Mouse (Mus musculus): ENCODE results near the gene Stpg1. TPM values are rescaled to one million over a fixed set of nuclear protein-coding genes. Genes with fewer than 3 reads are reported as not detected.
A peak's percentile ranks its signal among the peaks of the same experiment; 100 is the strongest.

Stpg1 gene
- polyA plus RNA-seq, 1 experiment, result not detected

- H3ac ChIP-seq (ENCODE audit: control insufficient read depth, insufficient read length), result no peak overlapping the region
Observed at GRCm38 (mm10) chr4:135516351-135517316, 22.0 kb downstream of the Stpg1 start.

DNA sequence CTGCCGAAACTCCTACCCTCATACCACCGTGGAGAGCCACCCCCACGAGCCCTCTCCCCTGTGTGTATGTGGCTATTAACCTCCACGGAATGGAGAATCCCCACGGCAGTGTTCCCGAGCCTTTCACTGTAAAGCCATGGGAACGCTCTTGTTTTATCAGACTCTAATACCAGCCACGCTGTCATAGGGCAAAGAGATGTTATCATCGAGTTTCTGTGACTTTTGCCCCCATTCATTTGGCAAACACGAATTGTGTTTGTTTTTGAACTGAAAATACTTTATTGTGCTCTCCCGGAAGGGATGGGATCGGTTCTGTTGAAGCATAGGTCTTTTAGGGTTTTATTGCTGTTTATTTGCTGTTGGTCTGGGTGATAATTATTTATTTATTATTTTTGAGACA lies 23.5 kb downstream of the Stpg1 start:
- no peak overlapping the region for H3K4me2 ChIP-seq (ENCODE audit: low read depth)
- no peaks in the 10 kb centered on the region for H3K36me3 ChIP-seq (ENCODE audit: control insufficient read depth, insufficient read depth)
- H3K79me2 ChIP-seq (ENCODE audit: control insufficient read depth, insufficient read depth), result no peaks in the 10 kb centered on the region
- no peak for TF ChIP-seq E2F4 (IDR thresholded peaks at IDR 0.05; ENCODE audit: insufficient read depth)
- no peak overlapping the region for H3ac ChIP-seq (ENCODE audit: control insufficient read depth, insufficient read length)
- no peaks in the 10 kb centered on the region for H3K27me3 ChIP-seq (ENCODE audit: control insufficient read depth, insufficient read depth, insufficient read length)
- H3K4me3 ChIP-seq, result no peak overlapping the region

More at GRCm38 (mm10) chr4:135516351-135517316, 22.0 kb downstream of the Stpg1 start:
- H3K4me2 ChIP-seq (ENCODE audit: low read depth), result no peak overlapping the region
- H3K4me3 ChIP-seq, result no peak overlapping the region
- no peaks in the 10 kb centered on the region for H3K36me3 ChIP-seq (ENCODE audit: control insufficient read depth, insufficient read depth)
- no peaks in the 10 kb centered on the region for H3K27me3 ChIP-seq (ENCODE audit: control insufficient read depth, insufficient read depth, insufficient read length)
- no peaks in the 10 kb centered on the region for H3K79me2 ChIP-seq (ENCODE audit: control insufficient read depth, insufficient read depth)
- TF ChIP-seq POLR2AphosphoS2 (IDR thresholded peaks at IDR 0.05; ENCODE audit: insufficient read length, low read depth), result no peak
- no peak for TF ChIP-seq TCF3 (IDR thresholded peaks at IDR 0.05; ENCODE audit: insufficient read length, low read depth)
- TF ChIP-seq REST (IDR thresholded peaks at IDR 0.05; ENCODE audit: insufficient read depth, insufficient read length), result no peak
- no peak for TF ChIP-seq MAX (IDR thresholded peaks at IDR 0.05; ENCODE audit: low read depth)
- no peak for TF ChIP-seq USF1 (IDR thresholded peaks at IDR 0.05; ENCODE audit: low read depth)
- TF ChIP-seq MYOD1 (IDR thresholded peaks at IDR 0.05; ENCODE audit: control insufficient read depth in 1 of 3, insufficient read length in 2 of 3, low read depth in 2 of 3), result no peak
- no peak for TF ChIP-seq TCF12 (IDR thresholded peaks at IDR 0.05; ENCODE audit: insufficient read depth, poor library complexity, severe bottlenecking)
- TF ChIP-seq CEBPB (IDR thresholded peaks at IDR 0.05; ENCODE audit: insufficient read depth, poor library complexity, severe bottlenecking), result no peak
- no peak for TF ChIP-seq E2F4 (IDR thresholded peaks at IDR 0.05; ENCODE audit: insufficient read depth)
- TF ChIP-seq SRF (IDR thresholded peaks at IDR 0.05; ENCODE audit: control insufficient read depth, insufficient read length, low read depth), result no peak
- TF ChIP-seq POLR2A (IDR thresholded peaks at IDR 0.05; ENCODE audit: insufficient read length, low read depth), result no peak
- no peak for TF ChIP-seq MYOG (IDR thresholded peaks at IDR 0.05; ENCODE audit: control insufficient read depth in 1 of 3, insufficient read depth in 1 of 3, insufficient read length in 2 of 3, low read depth in 2 of 3)

DNA sequence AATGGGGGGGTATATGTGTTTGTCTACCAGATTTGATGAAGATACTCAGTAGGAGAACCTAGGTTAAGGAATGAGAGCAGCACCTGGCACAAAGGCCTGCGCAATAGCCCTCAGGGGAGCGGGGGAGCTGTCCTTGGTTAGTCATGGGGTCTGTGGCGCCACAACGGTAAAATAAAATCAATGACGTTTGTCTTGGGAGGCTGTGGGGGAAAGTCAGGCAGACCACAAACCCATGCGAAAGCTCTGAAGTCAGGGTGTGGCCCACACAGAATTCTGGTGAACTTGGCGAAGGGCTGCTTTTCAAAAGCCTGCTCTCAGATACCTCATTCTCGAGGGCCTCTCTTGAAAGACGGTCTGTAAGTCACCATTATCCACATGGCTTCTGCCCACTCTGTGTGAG lies 25.8 kb downstream of the Stpg1 start:
- Histone ChIP-seq H3K27me3 (ENCODE audit: control insufficient read depth, insufficient read depth, insufficient read length) (no peaks in the 10 kb centered on the region), H3K4me2 (ENCODE audit: low read depth) (no peak overlapping the region), H3K36me3 (ENCODE audit: control insufficient read depth, insufficient read depth) (no peaks in the 10 kb centered on the region), H3K79me2 (ENCODE audit: control insufficient read depth, insufficient read depth) (no peaks in the 10 kb centered on the region), H3K4me3 (no peak overlapping the region), H3ac (ENCODE audit: control insufficient read depth, insufficient read length) (no peak overlapping the region)
- TF ChIP-seq MYOG (IDR thresholded peaks at IDR 0.05; ENCODE audit: control insufficient read depth in 1 of 3, insufficient read depth in 1 of 3, insufficient read length in 2 of 3, low read depth in 2 of 3) (no peak), REST (IDR thresholded peaks at IDR 0.05; ENCODE audit: insufficient read depth, insufficient read length) (peak; percentile 40)

DNA sequence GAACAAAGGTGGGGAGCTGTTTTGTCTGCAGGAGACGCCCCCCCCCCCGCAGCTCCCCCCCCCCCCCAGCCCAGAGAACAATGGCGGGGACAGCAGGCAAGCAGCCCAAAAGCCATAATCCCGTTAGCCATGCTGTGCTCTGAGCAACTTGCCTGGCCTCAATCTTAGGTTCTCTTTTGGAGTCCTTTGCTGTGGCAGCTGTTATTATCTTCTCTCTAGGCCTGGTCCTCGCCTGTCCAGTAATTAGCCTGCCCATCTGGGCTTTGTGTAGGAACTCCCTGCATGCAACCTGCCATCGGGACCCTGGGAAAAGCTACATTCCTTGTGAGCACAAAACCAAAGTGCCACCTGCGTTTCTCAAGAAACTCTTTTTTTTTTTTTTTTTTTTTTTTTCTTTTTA lies 29.3 kb downstream of the Stpg1 start:
- Histone ChIP-seq H3K4me3 (no peak overlapping the region), H3K4me2 (ENCODE audit: low read depth) (no peak overlapping the region), H3K36me3 (ENCODE audit: control insufficient read depth, insufficient read depth) (no peaks in the 10 kb centered on the region), H3K79me2 (ENCODE audit: control insufficient read depth, insufficient read depth) (no peaks in the 10 kb centered on the region), H3K27me3 (ENCODE audit: control insufficient read depth, insufficient read depth, insufficient read length) (no peaks in the 10 kb centered on the region), H3ac (ENCODE audit: control insufficient read depth, insufficient read length) (no peak overlapping the region)
- TF ChIP-seq MYOG (IDR thresholded peaks at IDR 0.05; ENCODE audit: control insufficient read depth in 1 of 3, insufficient read depth in 1 of 3, insufficient read length in 2 of 3, low read depth in 2 of 3) (no peak), USF1 (IDR thresholded peaks at IDR 0.05; ENCODE audit: low read depth) (no peak), TCF12 (IDR thresholded peaks at IDR 0.05; ENCODE audit: insufficient read depth, poor library complexity, severe bottlenecking) (no peak), POLR2AphosphoS2 (IDR thresholded peaks at IDR 0.05; ENCODE audit: insufficient read length, low read depth) (no peak), E2F4 (IDR thresholded peaks at IDR 0.05; ENCODE audit: insufficient read depth) (no peak), CEBPB (IDR thresholded peaks at IDR 0.05; ENCODE audit: insufficient read depth, poor library complexity, severe bottlenecking) (no peak), TCF3 (IDR thresholded peaks at IDR 0.05; ENCODE audit: insufficient read length, low read depth) (no peak), SRF (IDR thresholded peaks at IDR 0.05; ENCODE audit: control insufficient read depth, insufficient read length, low read depth) (no peak)

DNA sequence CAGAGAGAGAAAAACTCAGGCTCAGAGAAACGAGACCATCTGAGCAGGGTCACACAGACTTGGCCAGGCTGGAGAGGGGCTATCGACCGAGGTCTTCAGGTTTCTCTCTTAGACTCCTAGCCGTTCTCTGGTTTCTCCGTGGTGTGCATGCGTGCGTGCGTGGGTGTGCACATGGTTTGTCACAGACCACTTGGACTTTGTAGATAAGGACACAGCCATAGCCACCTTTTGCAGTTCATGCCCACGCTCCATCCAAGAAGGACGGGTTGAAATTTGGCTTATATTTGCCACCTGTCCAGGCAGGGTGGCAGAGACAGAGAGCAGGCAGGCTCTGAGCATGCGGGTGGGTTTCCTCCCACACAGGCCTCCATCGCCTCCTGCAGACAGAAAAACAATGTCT lies 30.5 kb downstream of the Stpg1 start:
- Histone ChIP-seq H3K4me3 (no peak overlapping the region), H3K79me2 (ENCODE audit: control insufficient read depth, insufficient read depth) (no peaks in the 10 kb centered on the region), H3K27me3 (ENCODE audit: control insufficient read depth, insufficient read depth, insufficient read length) (no peaks in the 10 kb centered on the region), H3ac (ENCODE audit: control insufficient read depth, insufficient read length) (no peak overlapping the region), H3K4me2 (ENCODE audit: low read depth) (no peak overlapping the region), H3K36me3 (ENCODE audit: control insufficient read depth, insufficient read depth) (no peaks in the 10 kb centered on the region)
- TF ChIP-seq MAX (IDR thresholded peaks at IDR 0.05; ENCODE audit: low read depth) (no peak), SRF (IDR thresholded peaks at IDR 0.05; ENCODE audit: control insufficient read depth, insufficient read length, low read depth) (no peak), E2F4 (IDR thresholded peaks at IDR 0.05; ENCODE audit: insufficient read depth) (no peak), TCF3 (IDR thresholded peaks at IDR 0.05; ENCODE audit: insufficient read length, low read depth) (no peak), POLR2AphosphoS2 (IDR thresholded peaks at IDR 0.05; ENCODE audit: insufficient read length, low read depth) (no peak), USF1 (IDR thresholded peaks at IDR 0.05; ENCODE audit: low read depth) (no peak), POLR2A (IDR thresholded peaks at IDR 0.05; ENCODE audit: insufficient read length, low read depth) (no peak), MYOD1 (IDR thresholded peaks at IDR 0.05; ENCODE audit: control insufficient read depth in 1 of 3, insufficient read length in 2 of 3, low read depth in 2 of 3) (no peak), CEBPB (IDR thresholded peaks at IDR 0.05; ENCODE audit: insufficient read depth, poor library complexity, severe bottlenecking) (no peak), TCF12 (IDR thresholded peaks at IDR 0.05; ENCODE audit: insufficient read depth, poor library complexity, severe bottlenecking) (no peak), REST (IDR thresholded peaks at IDR 0.05; ENCODE audit: insufficient read depth, insufficient read length) (no peak), MYOG (IDR thresholded peaks at IDR 0.05; ENCODE audit: control insufficient read depth in 1 of 3, insufficient read depth in 1 of 3, insufficient read length in 2 of 3, low read depth in 2 of 3) (no peak)
